Mouse (Mus musculus): ENCODE measurements at regions not wholly inside any gene's neighbourhood (a gene's known extent, or its start where the extent isn't known, plus 50 kb on each side); places are given as distances from the start of the nearest gene placed in this dataset.
A peak's percentile ranks its signal among the peaks of the same experiment; 100 is the strongest.

GRCm38 (mm10) chr3:133599731-133600130 is 54.8 kb upstream of the Tet2 start:
- DNase-seq (ENCODE audit: low read depth in 2 of 2, low spot score in 2 of 2) = no peak

- DNase-seq (ENCODE audit: low read depth in 2 of 2, low spot score in 2 of 2) = no peak
Observed at GRCm38 (mm10) chr3:133600447-133601220, 55.7 kb upstream of the Tet2 start.

GRCm38 (mm10) chr3:133605460-133605859 is 60.5 kb upstream of the Tet2 start:
- no peak for DNase-seq (ENCODE audit: low read depth in 2 of 2, low spot score in 2 of 2)

- no peak for DNase-seq (ENCODE audit: low read depth in 2 of 2, low spot score in 2 of 2)
Observed at GRCm38 (mm10) chr3:133608845-133609261, 63.9 kb upstream of the Tet2 start.

- peak; percentile 2 to 23 for DNase-seq (ENCODE audit: low read depth in 2 of 2, low spot score in 2 of 2)
Observed at GRCm38 (mm10) chr3:133613836-133614711, 69.1 kb upstream of the Tet2 start.

- DNase-seq (ENCODE audit: low read depth in 2 of 2, low spot score in 2 of 2) = no peak
Observed at GRCm38 (mm10) chr3:133614712-133615426, 69.9 kb upstream of the Tet2 start.

- no peak for DNase-seq (ENCODE audit: low read depth in 2 of 2, low spot score in 2 of 2)
Observed at GRCm38 (mm10) chr3:133617036-133617435, 72.1 kb upstream of the Tet2 start.

GRCm38 (mm10) chr3:133618491-133618890 is 73.6 kb upstream of the Tet2 start:
- DNase-seq (ENCODE audit: low read depth in 2 of 2, low spot score in 2 of 2) = no peak

GRCm38 (mm10) chr3:133623201-133623744 is 78.3 kb upstream of the Tet2 start:
- DNase-seq (ENCODE audit: low read depth in 2 of 2, low spot score in 2 of 2) = no peak

GRCm38 (mm10) chr3:133624079-133624875 is 79.3 kb upstream of the Tet2 start:
- no peak for DNase-seq (ENCODE audit: low read depth in 2 of 2, low spot score in 2 of 2)

- no peak for DNase-seq (ENCODE audit: low read depth in 2 of 2, low spot score in 2 of 2)
Observed at GRCm38 (mm10) chr3:133625046-133625445, 80.1 kb upstream of the Tet2 start.

GRCm38 (mm10) chr3:133626442-133626841 is 81.5 kb upstream of the Tet2 start:
- no peak for DNase-seq (ENCODE audit: low read depth in 2 of 2, low spot score in 2 of 2)

- DNase-seq (ENCODE audit: low read depth in 2 of 2, low spot score in 2 of 2) = no peak
Observed at GRCm38 (mm10) chr3:133627116-133627844, 82.3 kb upstream of the Tet2 start.

- DNase-seq (ENCODE audit: low read depth in 2 of 2, low spot score in 2 of 2) = no peak
Observed at GRCm38 (mm10) chr3:133634306-133634705, 89.4 kb upstream of the Tet2 start.

GRCm38 (mm10) chr3:133645604-133646003 is 100.7 kb upstream of the Tet2 start:
- DNase-seq (ENCODE audit: low read depth in 2 of 2, low spot score in 2 of 2) = no peak

GRCm38 (mm10) chr3:133646449-133647059 is 101.6 kb upstream of the Tet2 start:
- DNase-seq (ENCODE audit: low read depth in 2 of 2, low spot score in 2 of 2) = no peak

- DNase-seq (ENCODE audit: low read depth in 2 of 2, low spot score in 2 of 2) = no peak
Observed at GRCm38 (mm10) chr3:133650025-133650424, 105.1 kb upstream of the Tet2 start.

GRCm38 (mm10) chr3:133651996-133652395 is 107.1 kb upstream of the Tet2 start:
- DNase-seq (ENCODE audit: low read depth in 2 of 2, low spot score in 2 of 2) = no peak

GRCm38 (mm10) chr3:133659759-133660158 is 114.8 kb upstream of the Tet2 start:
- DNase-seq (ENCODE audit: low read depth in 2 of 2, low spot score in 2 of 2) = no peak

Data from CD8-positive naive resting alpha-beta T cell, adult 2 months (primary cell).